Comparison of ENCODE assay signal across 24 mouse cellular contexts in the genomic region with DNA sequence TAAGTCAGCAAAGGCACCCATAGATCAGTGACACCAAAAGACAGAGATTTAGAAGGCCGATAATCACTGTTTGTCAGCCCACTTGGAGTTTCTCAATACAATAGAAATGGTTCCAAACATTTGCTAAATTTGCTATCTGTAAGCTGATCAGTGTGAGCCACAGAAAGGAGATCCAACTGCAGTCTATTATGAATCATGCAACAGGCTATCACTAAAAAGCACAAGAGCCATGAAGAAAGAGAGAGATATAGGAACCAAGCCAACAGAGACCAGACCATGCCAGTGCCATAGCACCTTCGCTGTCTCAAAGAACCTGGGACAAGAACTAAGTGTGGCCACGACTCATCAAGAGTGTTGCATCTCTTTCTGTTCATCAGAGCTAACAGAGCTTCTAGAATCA.
"Had no signal": no experiment of that assay in that cellular context is flagged by ENCODE, and none has a peak within 500 bp of the region (broad histone marks: within the 10 kb centered on the region; RNA-seq: fewer than 3 reads in every experiment).

No protein-coding gene starts in this region.

- H3K36me3 ChIP-seq: limb, embryonic 12.5 days; limb, embryonic 15.5 days; lung, embryonic 15.5 days; neural tube, embryonic 13.5 days; stomach, embryonic 15.5 days had no signal

- H3K9me3 ChIP-seq: kidney, embryonic 15.5 days; limb, embryonic 12.5 days; limb, embryonic 15.5 days; lung, embryonic 15.5 days; megakaryocyte, embryonic 14.5 days; midbrain, embryonic 10.5 days; neural tube, embryonic 13.5 days; stomach, embryonic 15.5 days had no signal

- H3K27ac ChIP-seq: kidney, embryonic 15.5 days; left cerebral cortex, adult 2 months; limb, embryonic 12.5 days; limb, embryonic 15.5 days; lung, embryonic 15.5 days; midbrain, embryonic 10.5 days; neural tube, embryonic 13.5 days; stomach, embryonic 15.5 days had no signal

- H3K9ac ChIP-seq: kidney, embryonic 15.5 days; limb, embryonic 12.5 days; limb, embryonic 15.5 days; lung, embryonic 15.5 days; neural tube, embryonic 13.5 days; stomach, embryonic 15.5 days had no signal

- H3K4me3 ChIP-seq: kidney, embryonic 15.5 days; left cerebral cortex, adult 2 months; limb, embryonic 12.5 days; limb, embryonic 15.5 days; lung, embryonic 15.5 days; megakaryocyte, embryonic 14.5 days; midbrain, embryonic 10.5 days; neural tube, embryonic 13.5 days; stomach, embryonic 15.5 days had no signal

- DNase-seq: kidney, adult 11 months; kidney, adult 8-10 months; kidney, postnatal 10 days; kidney, postnatal 36 days; layer of hippocampus, postnatal 36 days; left cerebral cortex, postnatal 4 days; lung, adult 18-20 months; lung, postnatal 10 days; lung, postnatal 36 days; midbrain, embryonic 14.5 days; retina, postnatal 1 day; right cerebral cortex, postnatal 25 days; spleen, adult 18-20 months; thymus, adult 18-20 months; thymus, postnatal 36 days had no signal

- H3K4me1 ChIP-seq: stomach, embryonic 15.5 days had no signal

- H3K27me3 ChIP-seq: kidney, embryonic 15.5 days; limb, embryonic 12.5 days; limb, embryonic 15.5 days; lung, embryonic 15.5 days; megakaryocyte, embryonic 14.5 days; neural tube, embryonic 13.5 days; stomach, embryonic 15.5 days had no signal

- H3K4me2 ChIP-seq: kidney, embryonic 15.5 days; limb, embryonic 12.5 days; limb, embryonic 15.5 days; lung, embryonic 15.5 days; neural tube, embryonic 13.5 days; stomach, embryonic 15.5 days had no signal
